Mouse (Mus musculus) stomach, embryonic 15.5 days (tissue): ENCODE data around the gene Uap1l1. TPM values are rescaled to one million over a fixed set of nuclear protein-coding genes. Genes with fewer than 3 reads are reported as not detected.

Source experiments
- ATAC-seq: fragments of 200-750 bp; cut with Nextera tagmentation; 2 replicates; pipeline ENCODE4 v1.8.0; 2017; ENCODE audit warnings: low read depth, moderate number of reproducible peaks, moderate TSS enrichment; ENCODE audit not compliant: insufficient read depth, low FRiP score
- H3K27ac ChIP-seq: fragments of 300-500 bp; sonication (generic); 2 replicates; pipeline ENCODE4 v1.5.1; 2015; ENCODE audit warnings: mild to moderate bottlenecking, inconsistent platforms
- H3K27me3 ChIP-seq: fragments of 300-500 bp; sonication (generic); replicated peaks from 2 replicates; pipeline ENCODE4 v1.6.1; 2015; ENCODE audit warnings: inconsistent platforms
- H3K36me3 ChIP-seq: fragments of 300-500 bp; sonication (generic); 2 replicates; pipeline ENCODE4 v1.6.1; 2015; ENCODE audit warnings: inconsistent platforms
- H3K4me1 ChIP-seq: fragments of 300-500 bp; sonication (generic); 2 replicates; pipeline ENCODE4 v1.6.1; 2015; ENCODE audit warnings: inconsistent platforms
- H3K4me2 ChIP-seq: fragments of 300-500 bp; sonication (generic); 2 replicates; pipeline ENCODE4 v1.6.1; 2015; ENCODE audit warnings: mild to moderate bottlenecking, inconsistent platforms
- H3K4me3 ChIP-seq: fragments of 300-500 bp; sonication (generic); replicated peaks from 2 replicates; pipeline ENCODE4 v1.5.1; 2015; ENCODE audit warnings: inconsistent platforms
- H3K9ac ChIP-seq: fragments of 300-500 bp; sonication (generic); 2 replicates; pipeline ENCODE4 v1.6.1; 2015; ENCODE audit warnings: inconsistent platforms
- H3K9me3 ChIP-seq: fragments of 300-500 bp; sonication (generic); 2 replicates; pipeline ENCODE4 v1.6.1; 2016; ENCODE audit warnings: inconsistent platforms
- WGBS: fragments of 180-500 bp; shearing (Covaris S2); methylation state at CpG from one replicate; pipeline ENCODE4 v1.1.7; 2015; 5-methylcytosine and 5-hydroxymethylcytosine counted together
- polyA plus RNA-seq: library from polyadenylated mRNA; unstranded; fragments of >200 nt; fragmentation: Nextera tagmentation; extraction: Ambion mirVana; gene quantifications from 2 replicates; pipeline ENCODE4 v1.2.1, GENCODE M21; 2015

Gene Uap1l1
- polyA plus RNA-seq, 1 experiment from 2014 or later: 46.1 TPM

DNA sequence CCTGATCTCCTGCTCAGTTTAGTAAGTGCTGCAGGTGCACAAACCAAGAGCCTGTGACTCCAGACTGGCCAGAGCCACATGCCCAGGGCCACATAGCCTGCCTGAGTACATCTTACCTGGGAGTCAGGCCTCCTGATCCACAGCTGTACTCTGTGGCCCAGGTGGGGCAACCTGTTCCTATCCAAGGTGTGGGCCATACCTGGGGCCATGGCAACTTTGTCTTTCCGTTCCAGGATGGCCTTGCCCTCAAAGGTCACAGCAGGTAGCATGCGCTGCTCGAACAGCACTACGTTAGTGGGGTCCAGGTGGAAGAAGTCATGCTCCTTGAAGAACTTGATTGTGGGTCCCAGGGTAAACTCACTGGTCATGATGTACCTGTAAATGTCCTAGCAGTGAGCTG lies 1.2 kb downstream of the Uap1l1 start:
- peak overlapping the region; percentile 97 for H3K4me2 ChIP-seq
- H3K27me3 ChIP-seq: 0 out of 2 replicates have a peak, but pooled peaks cover 7% of the 10 kb centered on the region
- no peak for ATAC-seq
- H3K4me3 ChIP-seq: peak overlapping the region; percentile 66
- 87% methylated on average over 4 of the region's 4 CpGs for WGBS
- no peak overlapping the region for H3K9ac ChIP-seq
- no peaks in the 10 kb centered on the region for H3K36me3 ChIP-seq
- H3K27ac ChIP-seq: no peak overlapping the region
- no peaks in the 10 kb centered on the region for H3K9me3 ChIP-seq
- H3K4me1 ChIP-seq: peaks cover 20% of the 10 kb centered on the region

DNA sequence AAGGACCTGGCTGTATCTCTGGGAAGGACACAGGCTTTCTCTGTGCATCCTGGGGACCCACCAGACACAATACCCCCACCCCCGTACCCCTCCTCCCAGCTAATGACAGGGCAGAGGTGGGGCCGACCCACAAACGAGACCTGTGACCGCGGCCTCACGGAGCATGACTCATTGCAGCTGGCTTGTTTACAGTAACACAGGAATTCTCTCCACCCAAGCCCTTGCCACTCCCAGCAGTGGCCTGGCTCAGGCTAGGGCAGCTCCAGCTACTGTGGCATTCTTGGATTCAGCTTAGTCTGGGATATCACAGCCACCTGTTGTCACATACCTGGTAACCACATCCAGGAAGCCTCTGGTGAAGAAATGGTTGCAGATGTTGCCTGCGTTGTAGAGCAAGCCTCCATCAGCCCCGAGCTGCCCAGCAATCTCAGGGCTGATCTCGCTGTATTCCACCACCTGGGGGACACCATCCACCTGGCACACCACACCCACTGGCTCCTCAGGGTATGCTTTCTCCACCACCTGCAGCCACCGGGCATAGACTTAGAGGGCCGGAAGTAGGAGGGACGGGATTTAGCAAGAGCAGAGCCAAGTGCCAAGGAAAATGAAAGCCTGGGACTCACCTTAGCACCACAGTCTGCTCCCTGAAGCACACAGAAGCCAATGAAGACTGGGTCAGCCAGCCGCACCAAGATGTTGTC lies 1.9 kb downstream of the Uap1l1 start:
- peak; percentile 55 for ATAC-seq
- Histone ChIP-seq H3K27me3 (0 out of 2 replicates have a peak, but pooled peaks cover 7% of the 10 kb centered on the region), H3K4me1 (peaks cover 20% of the 10 kb centered on the region), H3K4me2 (peak overlapping the region; percentile 97), H3K4me3 (peak overlapping the region; percentile 66; the same call in 1 of the 2 replicates), H3K36me3 (no peaks in the 10 kb centered on the region), H3K9me3 (no peaks in the 10 kb centered on the region), H3K27ac (peak overlapping the region; percentile 57; the same call in 1 of the 2 replicates), H3K9ac (no peak overlapping the region)
- 42% methylated on average over 13 of the region's 13 CpGs for WGBS

DNA sequence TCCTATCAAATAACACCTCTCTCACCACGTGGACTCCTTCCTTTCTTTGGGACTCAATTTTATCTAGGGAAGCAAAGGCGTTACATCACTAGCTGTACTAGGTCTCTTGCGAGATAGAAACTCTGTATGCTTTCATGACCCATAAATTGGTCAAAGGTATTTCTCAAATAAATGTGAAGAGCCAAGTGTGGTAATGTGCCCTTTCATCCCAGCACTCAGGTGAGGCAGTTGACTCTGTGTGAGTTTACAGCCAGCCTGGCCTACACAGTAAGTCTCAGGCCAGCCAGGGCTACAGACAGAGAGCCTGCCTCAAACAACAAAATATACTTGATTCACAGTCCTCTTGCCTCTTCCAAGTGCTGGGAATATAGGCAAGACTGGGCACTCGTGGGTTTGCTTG lies 5.6 kb downstream of the Uap1l1 start:
- H3K36me3 ChIP-seq: no peaks in the 10 kb centered on the region
- 79% methylated on average over 4 of the region's 4 CpGs for WGBS
- H3K27me3 ChIP-seq: 0 out of 2 replicates have a peak, but pooled peaks cover 7% of the 10 kb centered on the region
- H3K4me2 ChIP-seq: no peak overlapping the region
- peaks cover 34% of the 10 kb centered on the region for H3K4me1 ChIP-seq
- no peak for ATAC-seq
- no peak overlapping the region for H3K9ac ChIP-seq
- no peak overlapping the region for H3K27ac ChIP-seq
- no peak overlapping the region for H3K4me3 ChIP-seq
- no peaks in the 10 kb centered on the region for H3K9me3 ChIP-seq

DNA sequence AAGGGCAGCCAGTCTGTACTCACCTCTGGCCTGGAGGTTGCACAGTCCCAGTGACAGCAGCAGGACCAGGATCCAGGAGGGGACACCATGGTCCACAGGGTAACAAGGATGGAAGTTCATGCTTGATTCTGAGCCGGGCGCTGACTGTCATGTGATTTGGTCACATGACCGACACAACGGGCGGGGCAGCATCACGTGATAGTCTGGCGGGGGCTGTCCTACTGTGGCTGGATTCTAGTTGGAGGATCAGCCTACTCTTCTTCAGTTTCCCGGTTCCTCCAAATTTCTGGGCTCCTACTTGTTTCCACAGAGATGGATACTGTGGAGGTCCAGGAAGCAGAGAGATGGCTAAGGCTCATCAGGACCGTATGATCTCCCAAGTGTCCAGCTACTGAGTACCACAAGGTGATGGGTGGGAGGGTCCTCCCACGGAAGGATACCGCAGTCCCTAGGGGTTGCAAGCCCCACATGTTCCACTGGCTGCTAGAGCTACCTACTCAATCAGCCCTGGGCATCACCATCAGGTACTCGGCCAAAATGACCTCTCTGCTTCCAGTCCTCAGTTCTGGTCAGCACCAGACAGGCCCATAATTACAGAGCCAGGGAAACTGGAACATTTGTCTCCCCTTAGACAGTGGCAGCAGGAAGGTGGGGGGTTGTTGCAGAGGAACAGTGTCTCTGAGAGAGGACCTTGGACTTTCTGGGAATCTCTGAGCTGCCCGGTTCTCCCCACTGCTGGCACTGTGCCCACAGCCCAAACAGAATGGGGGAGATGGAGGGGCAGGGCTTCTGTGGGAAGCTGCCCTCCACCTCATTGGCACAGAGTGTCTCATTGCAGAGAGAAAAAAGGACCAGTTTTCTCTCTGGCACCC lies 9.0 kb downstream of the Uap1l1 start, which contains the start of gene Dpp7:
Gene Dpp7 (minus strand): TSS at position 152 of the 872 bp plus-strand sequence.
- peak within 1 kb of the TSS; percentile 60; the same call in 1 of the 2 replicates for H3K9ac ChIP-seq
- H3K27me3 ChIP-seq: no peaks in the 10 kb centered on the region
- H3K4me3 ChIP-seq: peak within 1 kb of the TSS; percentile 54
- no peaks in the 10 kb centered on the region for H3K9me3 ChIP-seq
- ATAC-seq: peak; percentile 78
- H3K4me2 ChIP-seq: peak within 1 kb of the TSS; percentile 87
- no peak within 1 kb of the TSS for H3K27ac ChIP-seq
- H3K4me1 ChIP-seq: peaks cover 18% of the 10 kb centered on the region
- 4% methylated on average over 13 of the region's 13 CpGs for WGBS
- H3K36me3 ChIP-seq: peaks cover 17% of the 10 kb centered on the region; the same call in 1 of the 2 replicates

DNA sequence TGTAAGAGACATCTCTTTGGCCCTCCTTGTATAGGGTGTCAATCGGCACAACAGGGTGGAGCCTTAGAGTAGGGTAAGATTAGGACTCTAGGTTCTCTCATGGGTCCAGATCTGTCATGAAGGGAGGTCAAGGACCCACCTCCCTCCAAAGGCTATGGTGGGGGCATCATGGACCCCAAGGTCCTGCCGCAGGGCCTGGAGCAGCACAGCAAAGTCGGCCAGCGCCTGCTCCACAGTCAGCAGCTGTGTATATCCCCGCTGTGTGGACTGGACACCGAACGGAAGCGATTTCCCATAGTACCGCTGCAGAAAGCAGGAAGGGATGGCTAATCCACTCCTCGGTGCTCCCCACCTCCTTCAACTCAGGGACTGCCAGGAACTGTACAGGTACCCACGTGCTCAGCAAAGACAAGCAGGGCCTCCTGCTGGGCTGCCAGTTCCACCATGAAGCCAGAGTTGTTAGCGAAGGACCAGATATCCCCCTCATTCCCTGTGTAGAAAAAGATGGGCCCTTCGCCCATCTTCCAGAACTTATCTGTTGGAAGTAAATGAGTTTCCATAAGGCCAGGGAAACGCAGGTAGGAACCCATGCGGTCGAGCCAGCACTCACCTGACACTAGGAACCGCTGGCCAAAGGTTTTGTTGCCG lies 9.9 kb downstream of the Uap1l1 start:
- peaks cover 24% of the 10 kb centered on the region for H3K36me3 ChIP-seq
- H3K9me3 ChIP-seq: no peaks in the 10 kb centered on the region
- no peak for ATAC-seq
- no peak overlapping the region for H3K27ac ChIP-seq
- 35% methylated on average over 18 of the region's 18 CpGs for WGBS
- H3K4me3 ChIP-seq: peak overlapping the region; percentile 54
- no peaks in the 10 kb centered on the region for H3K27me3 ChIP-seq
- peaks cover 18% of the 10 kb centered on the region for H3K4me1 ChIP-seq
- peak overlapping the region; percentile 87 for H3K4me2 ChIP-seq
- H3K9ac ChIP-seq: peak overlapping the region; percentile 60; the same call in 1 of the 2 replicates

DNA sequence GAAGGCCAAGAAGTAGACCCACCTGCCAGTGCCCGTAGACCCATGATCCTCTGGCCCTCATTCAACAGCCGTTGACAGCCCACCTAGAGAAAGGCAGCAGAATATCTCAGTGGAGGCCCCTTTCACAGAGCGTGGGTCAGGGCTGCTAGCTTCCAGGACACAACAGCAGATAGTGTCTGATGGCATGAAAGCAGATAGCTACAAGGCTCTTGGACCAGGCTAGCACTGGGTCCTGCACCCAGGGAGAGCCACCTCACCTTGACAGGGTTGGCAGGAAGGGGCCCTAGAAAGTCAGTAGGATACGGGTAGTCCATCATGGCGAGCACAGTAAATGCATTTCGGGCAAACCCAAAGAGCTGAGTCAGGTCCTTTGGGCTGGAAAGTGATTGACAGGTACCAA lies 11.3 kb downstream of the Uap1l1 start:
- Histone ChIP-seq H3K4me2 (no peak overlapping the region), H3K4me3 (no peak overlapping the region), H3K36me3 (peaks cover 29% of the 10 kb centered on the region), H3K9me3 (no peaks in the 10 kb centered on the region), H3K27ac (no peak overlapping the region), H3K27me3 (no peaks in the 10 kb centered on the region), H3K9ac (no peak overlapping the region), H3K4me1 (peaks cover 18% of the 10 kb centered on the region)
- 86% methylated on average over 6 of the region's 6 CpGs for WGBS
- no peak for ATAC-seq

DNA sequence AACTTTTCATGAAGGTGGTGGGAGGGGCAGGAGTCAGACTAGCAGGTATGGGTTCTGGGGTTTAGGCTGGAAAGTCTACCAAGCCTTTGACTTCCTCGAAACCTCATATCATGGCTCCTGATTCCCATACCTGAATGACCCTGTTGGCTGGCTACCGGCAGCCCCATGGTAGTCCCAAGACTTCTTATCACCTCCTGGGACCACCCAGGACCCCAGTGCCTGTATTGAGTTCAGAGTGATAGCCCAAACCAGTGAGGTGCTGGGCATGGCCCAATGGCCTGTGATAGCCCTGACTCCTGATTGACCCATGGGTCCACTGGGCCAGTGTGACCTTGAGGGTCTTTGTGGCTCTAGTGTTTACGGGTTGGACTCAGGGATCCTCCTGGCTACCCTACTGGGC lies 14.8 kb downstream of the Uap1l1 start:
- ATAC-seq: no peak
- H3K4me1 ChIP-seq: peaks cover 6% of the 10 kb centered on the region
- H3K9me3 ChIP-seq: no peaks in the 10 kb centered on the region
- H3K4me3 ChIP-seq: no peak overlapping the region
- H3K36me3 ChIP-seq: peaks cover 56% of the 10 kb centered on the region
- WGBS: 91% methylated on average over 3 of the region's 3 CpGs
- H3K4me2 ChIP-seq: no peak overlapping the region
- H3K27me3 ChIP-seq: no peaks in the 10 kb centered on the region
- no peak overlapping the region for H3K9ac ChIP-seq
- no peak overlapping the region for H3K27ac ChIP-seq

DNA sequence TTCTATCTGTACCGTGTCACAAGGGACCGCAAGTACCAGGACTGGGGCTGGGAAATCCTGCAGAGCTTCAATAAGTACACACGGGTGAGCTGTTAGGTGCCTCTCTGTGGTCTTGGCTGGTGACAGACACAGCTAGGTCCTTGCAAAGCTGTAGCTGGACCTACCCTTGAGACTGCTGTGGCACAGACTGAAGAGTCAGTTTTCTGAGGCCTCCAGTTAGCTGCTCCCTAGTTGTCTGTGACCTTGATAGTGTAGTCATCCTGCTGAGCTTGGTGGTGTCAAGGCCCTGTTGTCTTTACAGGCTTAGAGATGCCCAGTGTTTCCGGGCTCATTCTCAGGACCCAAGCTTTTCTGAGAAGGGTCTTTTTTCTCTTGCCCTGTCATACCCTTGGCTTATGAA lies 16.0 kb downstream of the Uap1l1 start:
- Histone ChIP-seq H3K27me3 (no peaks in the 10 kb centered on the region), H3K9ac (no peak overlapping the region), H3K4me3 (no peak overlapping the region), H3K27ac (no peak overlapping the region), H3K4me1 (no peaks in the 10 kb centered on the region), H3K36me3 (peaks cover 68% of the 10 kb centered on the region), H3K4me2 (no peak overlapping the region), H3K9me3 (no peaks in the 10 kb centered on the region)
- no peak for ATAC-seq
- WGBS: 91% methylated on average over 4 of the region's 4 CpGs

DNA sequence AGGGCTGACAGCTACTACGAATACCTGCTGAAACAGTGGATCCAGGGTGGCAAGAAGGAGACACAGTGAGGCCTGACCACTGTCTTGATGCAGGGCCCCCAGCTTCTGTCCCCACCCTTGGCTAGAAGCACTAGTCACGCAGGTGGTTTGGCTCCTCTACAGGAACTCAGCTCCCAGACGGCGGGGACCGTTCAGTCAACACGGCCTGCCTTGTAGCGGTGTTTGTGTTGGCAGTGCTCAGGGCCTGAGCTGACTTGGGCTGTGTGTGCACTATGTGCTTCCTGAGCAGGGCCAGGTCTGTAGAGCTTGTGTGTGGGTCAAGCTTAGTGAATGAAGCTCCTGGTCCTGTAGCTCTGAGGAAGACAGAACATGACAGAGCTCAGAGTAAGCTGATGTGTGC lies 17.3 kb downstream of the Uap1l1 start:
- Histone ChIP-seq H3K36me3 (peaks cover 77% of the 10 kb centered on the region), H3K4me3 (no peak overlapping the region), H3K4me1 (no peaks in the 10 kb centered on the region), H3K27ac (no peak overlapping the region), H3K9me3 (no peaks in the 10 kb centered on the region), H3K4me2 (no peak overlapping the region), H3K27me3 (no peaks in the 10 kb centered on the region), H3K9ac (no peak overlapping the region)
- WGBS: 94% methylated on average over 7 of the region's 7 CpGs
- ATAC-seq: no peak

DNA sequence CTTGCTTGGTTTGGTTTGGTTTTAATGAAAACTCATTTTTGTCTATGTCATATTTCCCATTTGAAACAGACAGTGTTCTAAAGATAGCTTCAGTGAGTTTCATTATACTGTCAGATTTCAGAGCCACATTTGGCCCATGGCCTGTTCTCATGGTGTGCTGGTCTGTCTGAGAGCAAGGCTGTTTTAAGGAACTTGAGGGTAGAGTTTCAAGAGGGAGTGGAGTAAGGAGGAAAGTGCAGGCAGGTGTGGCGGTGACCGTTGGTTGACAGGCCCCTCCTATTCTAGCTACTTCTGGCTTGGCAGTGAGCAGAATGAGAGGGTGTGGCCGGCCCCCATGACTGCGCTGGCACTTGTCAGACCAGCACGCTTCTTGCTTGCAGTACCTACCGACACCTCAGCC lies 27.2 kb downstream of the Uap1l1 start:
- ATAC-seq: no peak
- Histone ChIP-seq H3K4me1 (peaks cover 9% of the 10 kb centered on the region; the same call in 1 of the 2 replicates), H3K27ac (no peak overlapping the region), H3K9me3 (no peaks in the 10 kb centered on the region), H3K4me2 (no peak overlapping the region), H3K36me3 (peaks cover 66% of the 10 kb centered on the region), H3K4me3 (no peak overlapping the region), H3K27me3 (no peaks in the 10 kb centered on the region), H3K9ac (no peak overlapping the region)
- 90% methylated on average over 6 of the region's 6 CpGs for WGBS

DNA sequence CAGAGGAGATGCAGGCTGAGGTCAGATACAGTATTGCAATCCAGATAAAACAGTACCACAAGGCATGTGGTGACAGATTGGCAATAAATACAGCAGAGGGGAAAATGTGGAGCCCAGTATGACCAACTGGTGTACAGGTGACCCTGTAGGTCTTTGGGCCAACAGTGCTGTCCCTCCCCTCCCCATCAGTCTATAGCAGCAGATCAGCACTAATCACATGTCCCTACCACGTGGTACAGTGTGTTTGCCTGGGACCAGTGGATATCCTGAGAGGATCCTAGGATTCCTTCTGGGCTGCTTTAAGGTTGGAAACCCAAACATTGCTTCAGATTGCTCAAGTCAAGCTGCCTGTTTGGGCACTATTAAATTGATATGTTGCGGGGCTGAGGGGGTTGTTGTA lies 31.9 kb downstream of the Uap1l1 start:
- Histone ChIP-seq H3K4me1 (peaks cover 12% of the 10 kb centered on the region; the same call in 1 of the 2 replicates), H3K4me3 (peak overlapping the region; percentile 73), H3K9me3 (no peaks in the 10 kb centered on the region), H3K27me3 (no peaks in the 10 kb centered on the region), H3K36me3 (peaks cover 40% of the 10 kb centered on the region), H3K27ac (no peak overlapping the region), H3K4me2 (peak overlapping the region; percentile 69), H3K9ac (peak overlapping the region; percentile 62; the same call in 1 of the 2 replicates)
- 74% methylated on average over 2 of the region's 2 CpGs for WGBS
- ATAC-seq: no peak
